Mouse (Mus musculus) neural tube, embryonic 13.5 days (tissue): ENCODE measurements around the gene Cilp2. TPM values are rescaled to one million over a fixed set of nuclear protein-coding genes. Genes with fewer than 3 reads are reported as not detected.

ENCODE experiments used
- ATAC-seq: fragments of 200-750 bp; cut with Nextera tagmentation; 2 replicates; pipeline ENCODE4 v1.8.0; 2017; ENCODE audit warnings: low read depth, mild to moderate bottlenecking, moderate TSS enrichment, moderate library complexity
- H3K27ac ChIP-seq: fragments of 300-500 bp; sonication (generic); replicated peaks from 2 replicates; pipeline ENCODE4 v1.5.1; 2015; ENCODE audit warnings: moderate library complexity, mild to moderate bottlenecking, inconsistent platforms
- H3K27me3 ChIP-seq: fragments of 300-500 bp; sonication (generic); 2 replicates; pipeline ENCODE4 v1.6.1; 2015; ENCODE audit warnings: mild to moderate bottlenecking, inconsistent platforms
- H3K36me3 ChIP-seq: fragments of 300-500 bp; sonication (generic); 2 replicates; pipeline ENCODE4 v1.6.1; 2015; ENCODE audit warnings: mild to moderate bottlenecking, inconsistent platforms
- H3K4me1 ChIP-seq: fragments of 300-500 bp; sonication (generic); replicated peaks from 2 replicates; pipeline ENCODE4 v1.6.1; 2015; ENCODE audit warnings: inconsistent platforms
- H3K4me2 ChIP-seq: fragments of 300-500 bp; sonication (generic); 2 replicates; pipeline ENCODE4 v1.6.1; 2015; ENCODE audit warnings: inconsistent platforms, mild to moderate bottlenecking, moderate library complexity
- H3K4me3 ChIP-seq: fragments of 300-500 bp; sonication (generic); 2 replicates; pipeline ENCODE4 v1.5.1; 2015; ENCODE audit warnings: mild to moderate bottlenecking, inconsistent platforms
- H3K9ac ChIP-seq: fragments of 300-500 bp; sonication (generic); 2 replicates; pipeline ENCODE4 v1.6.1; 2015; ENCODE audit warnings: moderate library complexity, mild to moderate bottlenecking, inconsistent platforms
- H3K9me3 ChIP-seq: fragments of 300-500 bp; sonication (generic); 2 replicates; pipeline ENCODE4 v1.6.1; 2016; ENCODE audit warnings: inconsistent platforms
- whole genome bisulfite sequencing: fragments of 180-500 bp; shearing (Covaris S2); methylation state at CpG from one replicate; pipeline ENCODE4 v1.1.7; 2015; 5-methylcytosine and 5-hydroxymethylcytosine counted together
- polyA plus RNA-seq: library from polyadenylated mRNA; unstranded; fragments of >200 nt; fragmentation: Nextera tagmentation; extraction: Ambion mirVana; gene quantifications from 2 replicates; pipeline ENCODE4 v1.2.1, GENCODE M21; 2015

Cilp2 gene
- 3.1 and 3.9 TPM in 2 replicates for polyA plus RNA-seq

DNA sequence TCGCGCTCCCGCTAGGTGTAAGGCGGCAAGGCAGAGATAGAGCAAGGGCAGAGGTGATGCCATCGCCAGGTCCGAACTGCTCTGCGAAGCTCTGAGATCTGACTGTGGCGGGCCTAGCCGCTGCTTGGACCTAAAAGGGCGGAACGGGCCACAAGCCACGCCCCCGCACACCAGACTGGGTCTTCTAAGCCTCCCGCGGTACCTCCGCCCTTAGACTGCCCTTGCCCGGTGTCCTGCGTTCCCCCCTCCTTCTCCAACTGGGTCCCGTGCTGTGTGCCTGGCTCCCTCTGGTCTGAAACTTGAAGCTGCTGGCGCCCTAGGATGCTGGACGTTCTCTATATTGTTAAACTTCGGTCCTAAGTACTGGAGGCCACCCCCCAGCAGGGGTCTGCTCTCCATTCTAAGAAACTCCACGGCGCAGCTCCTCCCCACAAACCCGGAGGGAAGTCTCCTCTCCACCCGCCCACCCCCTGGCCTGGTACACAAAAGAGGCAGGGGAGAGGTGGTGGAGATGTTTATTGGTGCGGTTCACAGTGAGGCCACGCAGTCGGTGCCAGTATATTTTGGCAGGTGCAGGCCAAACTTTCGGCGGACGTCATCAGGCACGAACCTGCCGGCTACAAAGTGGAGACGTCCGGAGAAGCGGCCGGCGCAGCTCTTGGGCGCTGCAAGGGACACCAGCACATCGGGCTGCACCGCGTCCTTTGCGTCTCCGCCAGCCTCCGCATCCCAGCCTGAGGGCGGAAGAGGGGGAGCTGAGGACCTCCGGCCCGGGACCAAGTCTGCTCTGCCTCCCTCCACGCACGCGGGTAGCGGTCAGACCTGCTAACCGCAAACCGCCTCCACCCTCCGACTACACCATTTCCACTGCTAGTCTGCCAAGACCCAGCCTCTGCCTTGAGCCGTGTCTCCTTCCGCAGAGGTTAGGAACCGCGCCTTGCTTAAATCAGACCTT is at the start of gene Cilp2:
TSS of gene Cilp2 (minus strand) at position 399 of the 955 bp plus-strand sequence.
- under 1% methylated on average over 60 of the region's 60 CpGs for WGBS
- no peaks in the 10 kb centered on the region for H3K9me3 ChIP-seq
- no peak within 1 kb of the TSS for H3K27ac ChIP-seq
- peaks cover 56% of the 10 kb centered on the region for H3K4me1 ChIP-seq
- peak within 1 kb of the TSS; percentile 24 for H3K4me3 ChIP-seq
- H3K4me2 ChIP-seq = peak within 1 kb of the TSS; percentile 47
- H3K36me3 ChIP-seq = 0 out of 2 replicates have a peak, but pooled peaks cover 5% of the 10 kb centered on the region
- no peak for ATAC-seq
- H3K9ac ChIP-seq = peak within 1 kb of the TSS; percentile 17; the same call in 1 of the 2 replicates
- peaks cover 83% of the 10 kb centered on the region for H3K27me3 ChIP-seq

DNA sequence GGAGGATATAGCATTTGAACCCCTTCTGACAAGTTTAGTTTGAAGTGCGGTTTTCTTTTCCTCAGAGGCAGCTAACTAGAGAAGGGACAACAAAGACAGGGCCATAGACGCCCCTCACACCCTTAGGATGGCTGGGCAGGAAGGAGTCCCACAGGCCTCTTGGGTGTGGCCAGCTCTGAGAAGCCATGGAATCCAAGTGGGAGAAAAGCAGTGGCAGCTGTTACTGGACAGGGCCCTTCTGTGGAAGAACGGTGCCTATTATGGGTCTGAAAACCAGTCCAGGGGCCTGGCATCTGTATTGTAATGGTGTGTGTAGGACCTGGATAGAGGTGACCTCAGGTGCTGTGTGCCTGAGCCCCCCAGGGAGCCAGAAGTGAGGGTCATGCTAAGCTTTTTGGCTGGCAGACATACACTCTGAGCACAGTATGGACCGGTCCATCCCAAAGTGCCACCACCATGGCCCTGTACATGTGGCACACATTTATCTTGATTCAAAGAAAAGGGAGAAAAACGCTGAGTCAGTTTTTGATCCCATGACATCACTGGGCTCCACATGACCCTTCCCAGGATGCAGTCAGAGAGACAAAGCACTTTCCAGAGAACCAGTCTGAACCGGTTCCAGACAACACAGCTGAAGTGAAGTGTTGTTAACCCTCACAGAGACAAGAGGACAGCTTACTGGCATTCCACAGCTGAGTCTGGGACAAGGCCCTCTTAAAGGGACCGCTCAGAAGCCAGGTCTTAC is 48.7 kb upstream of the Cilp2 start:
- Histone ChIP-seq H3K27me3 (no peaks in the 10 kb centered on the region), H3K36me3 (peaks cover 22% of the 10 kb centered on the region), H3K4me1 (peaks cover 27% of the 10 kb centered on the region), H3K9me3 (no peaks in the 10 kb centered on the region), H3K4me2 (no peak overlapping the region), H3K9ac (no peak overlapping the region), H3K27ac (peak overlapping the region; percentile 61), H3K4me3 (no peak overlapping the region)
- 67% methylated on average over 7 of the region's 7 CpGs for WGBS
- peak; percentile 74 for ATAC-seq

DNA sequence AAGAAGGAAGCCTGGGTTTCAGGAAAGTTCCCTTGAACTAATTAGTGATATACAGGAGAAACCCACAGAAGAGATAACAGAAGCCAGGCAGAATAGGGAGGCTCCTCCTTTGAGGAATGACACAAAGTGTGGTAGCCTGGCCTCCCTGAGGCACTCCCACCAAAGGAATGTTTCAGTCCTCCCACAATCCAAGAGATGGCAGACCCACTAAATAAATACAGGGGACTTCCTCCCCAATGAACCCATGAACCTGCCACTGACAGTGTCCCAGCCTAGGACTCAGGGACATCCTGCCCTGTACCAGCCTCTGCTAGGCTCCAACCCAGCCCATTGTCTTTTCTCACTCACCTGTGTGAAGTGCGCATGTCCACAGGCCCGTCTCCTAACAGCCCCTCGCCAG is 47.9 kb upstream of the Cilp2 start:
- no peaks in the 10 kb centered on the region for H3K9me3 ChIP-seq
- H3K4me2 ChIP-seq = no peak overlapping the region
- no peak; the same call in 1 of the 2 replicates for ATAC-seq
- no peak overlapping the region for H3K9ac ChIP-seq
- peaks cover 22% of the 10 kb centered on the region for H3K36me3 ChIP-seq
- H3K4me1 ChIP-seq = peaks cover 26% of the 10 kb centered on the region
- no peak overlapping the region for H3K4me3 ChIP-seq
- WGBS = 95% methylated on average over 3 of the region's 3 CpGs
- no peak overlapping the region for H3K27ac ChIP-seq
- H3K27me3 ChIP-seq = no peaks in the 10 kb centered on the region

DNA sequence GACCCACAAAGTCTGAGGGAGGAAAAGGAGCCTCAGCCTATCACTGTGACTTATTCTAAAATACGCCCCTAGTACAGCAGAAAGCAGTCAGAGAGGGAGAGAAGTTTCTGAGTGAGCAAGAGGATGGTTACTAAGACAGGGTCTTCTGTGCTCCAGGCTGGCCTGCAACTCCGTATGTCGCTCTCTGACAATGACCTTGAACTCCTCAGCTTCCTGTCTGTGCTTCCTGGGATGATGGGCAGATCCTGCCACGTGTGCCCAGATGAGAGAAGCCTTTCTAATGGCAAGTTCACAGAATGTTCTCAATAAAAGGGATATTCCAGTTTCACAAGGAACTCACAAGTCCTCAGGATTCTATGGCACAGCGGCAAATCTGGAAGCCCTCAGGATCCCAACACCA is 47.1 kb upstream of the Cilp2 start:
- Histone ChIP-seq H3K9ac (no peak overlapping the region), H3K27ac (no peak overlapping the region), H3K4me1 (peaks cover 20% of the 10 kb centered on the region), H3K9me3 (no peaks in the 10 kb centered on the region), H3K4me2 (no peak overlapping the region), H3K27me3 (no peaks in the 10 kb centered on the region), H3K36me3 (peaks cover 22% of the 10 kb centered on the region), H3K4me3 (no peak overlapping the region)
- no peak for ATAC-seq
- WGBS = 93% methylated on average over 5 of the region's 5 CpGs

DNA sequence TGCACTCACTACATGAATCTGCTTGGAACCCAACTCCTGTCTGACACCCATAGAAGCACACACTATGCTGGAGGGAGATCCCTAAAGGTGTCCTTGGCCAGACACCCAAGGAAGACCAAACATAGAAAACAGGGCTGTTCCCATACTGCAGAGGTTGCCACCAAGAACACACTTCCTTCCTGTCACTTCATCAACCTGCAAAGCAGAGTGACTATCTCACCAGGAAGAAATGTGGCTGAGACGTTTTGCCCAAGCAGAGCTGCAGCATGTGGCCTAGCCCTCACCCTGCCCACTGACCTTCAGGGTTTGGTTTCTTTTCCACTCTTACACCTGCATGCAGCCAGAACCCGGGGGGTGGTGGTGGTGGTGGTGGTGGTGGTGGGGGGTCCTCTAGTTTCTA is 46.3 kb upstream of the Cilp2 start:
- H3K4me3 ChIP-seq = no peak overlapping the region
- no peak overlapping the region for H3K27ac ChIP-seq
- peaks cover 20% of the 10 kb centered on the region for H3K4me1 ChIP-seq
- H3K4me2 ChIP-seq = no peak overlapping the region
- H3K36me3 ChIP-seq = peaks cover 22% of the 10 kb centered on the region
- no peak for ATAC-seq
- 78% methylated on average over 2 of the region's 2 CpGs for WGBS
- no peak overlapping the region for H3K9ac ChIP-seq
- no peaks in the 10 kb centered on the region for H3K9me3 ChIP-seq
- H3K27me3 ChIP-seq = no peaks in the 10 kb centered on the region

DNA sequence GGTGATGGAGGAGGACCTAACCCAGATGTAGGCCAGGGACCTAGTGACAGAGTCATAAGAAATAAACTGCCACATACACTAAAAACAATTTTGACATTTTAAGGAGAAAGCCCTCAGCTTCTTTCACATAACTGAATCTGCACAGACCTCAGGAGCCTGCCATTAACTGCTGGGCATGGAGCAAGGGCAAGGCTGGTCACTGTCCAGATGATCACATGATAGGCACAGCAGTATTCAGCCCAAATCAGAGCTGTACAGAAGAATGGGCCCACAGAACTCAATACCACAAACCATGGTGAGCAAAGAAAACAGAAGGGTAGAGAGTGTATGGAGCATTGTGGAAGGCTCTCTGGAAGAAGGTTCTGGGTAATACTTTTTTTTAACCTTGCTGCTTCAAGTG is 39.4 kb upstream of the Cilp2 start:
- Histone ChIP-seq H3K9me3 (no peaks in the 10 kb centered on the region), H3K4me3 (no peak overlapping the region), H3K9ac (no peak overlapping the region), H3K4me1 (no peaks in the 10 kb centered on the region; the same call in 1 of the 2 replicates), H3K27ac (no peak overlapping the region), H3K36me3 (no peaks in the 10 kb centered on the region), H3K27me3 (no peaks in the 10 kb centered on the region), H3K4me2 (no peak overlapping the region)
- ATAC-seq = no peak

DNA sequence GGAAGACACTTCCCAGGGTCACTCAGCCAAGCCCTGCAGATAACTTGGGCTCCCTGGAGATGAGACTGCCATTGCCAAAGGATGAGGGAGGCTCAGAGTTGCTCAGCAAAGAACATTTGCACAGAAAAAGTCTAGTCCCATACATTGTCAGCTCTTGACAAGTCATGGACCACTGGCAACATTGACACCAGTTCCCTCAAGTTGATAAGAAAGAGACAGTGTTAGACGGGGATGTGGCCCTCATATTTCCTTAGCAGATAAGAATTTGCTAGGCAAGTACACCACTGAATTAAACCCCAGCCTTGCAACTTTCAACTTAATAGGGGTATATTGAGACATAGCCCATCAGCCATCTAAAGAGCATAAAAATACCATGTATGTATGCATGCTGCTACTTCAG is 36.5 kb upstream of the Cilp2 start:
- Histone ChIP-seq H3K9ac (no peak overlapping the region), H3K4me1 (peaks cover 22% of the 10 kb centered on the region), H3K4me3 (no peak overlapping the region), H3K36me3 (no peaks in the 10 kb centered on the region), H3K27me3 (no peaks in the 10 kb centered on the region), H3K27ac (no peak overlapping the region), H3K4me2 (no peak overlapping the region), H3K9me3 (no peaks in the 10 kb centered on the region)
- 88% methylated on average over 1 of the region's 1 CpGs for WGBS
- ATAC-seq = no peak

DNA sequence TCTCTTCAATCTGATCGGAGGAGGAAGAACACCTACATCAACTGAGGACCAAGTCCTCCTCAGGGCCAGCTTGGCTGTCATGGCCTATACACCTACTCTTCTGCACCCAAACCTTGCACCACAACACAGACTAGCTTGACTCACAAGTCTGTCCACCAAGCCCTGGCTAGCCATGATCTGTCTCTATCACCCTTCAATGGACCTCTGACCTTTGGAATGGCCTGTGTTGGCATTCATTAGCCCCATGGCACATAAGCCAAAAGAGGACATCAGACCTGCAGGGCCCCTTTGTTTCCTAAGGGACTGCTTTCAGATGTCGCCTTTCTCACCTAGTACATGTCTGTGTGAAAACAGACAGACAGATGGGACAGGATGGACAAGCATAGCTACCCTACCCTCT is 33.7 kb upstream of the Cilp2 start:
- Histone ChIP-seq H3K4me1 (peaks cover 22% of the 10 kb centered on the region), H3K9ac (peak overlapping the region; percentile 55; the same call in 1 of the 2 replicates), H3K9me3 (no peaks in the 10 kb centered on the region), H3K27ac (peak overlapping the region; percentile 78), H3K27me3 (no peaks in the 10 kb centered on the region), H3K4me2 (no peak overlapping the region), H3K36me3 (peaks cover 17% of the 10 kb centered on the region), H3K4me3 (no peak overlapping the region)
- no peak for ATAC-seq
- 84% methylated on average over 2 of the region's 2 CpGs for WGBS

DNA sequence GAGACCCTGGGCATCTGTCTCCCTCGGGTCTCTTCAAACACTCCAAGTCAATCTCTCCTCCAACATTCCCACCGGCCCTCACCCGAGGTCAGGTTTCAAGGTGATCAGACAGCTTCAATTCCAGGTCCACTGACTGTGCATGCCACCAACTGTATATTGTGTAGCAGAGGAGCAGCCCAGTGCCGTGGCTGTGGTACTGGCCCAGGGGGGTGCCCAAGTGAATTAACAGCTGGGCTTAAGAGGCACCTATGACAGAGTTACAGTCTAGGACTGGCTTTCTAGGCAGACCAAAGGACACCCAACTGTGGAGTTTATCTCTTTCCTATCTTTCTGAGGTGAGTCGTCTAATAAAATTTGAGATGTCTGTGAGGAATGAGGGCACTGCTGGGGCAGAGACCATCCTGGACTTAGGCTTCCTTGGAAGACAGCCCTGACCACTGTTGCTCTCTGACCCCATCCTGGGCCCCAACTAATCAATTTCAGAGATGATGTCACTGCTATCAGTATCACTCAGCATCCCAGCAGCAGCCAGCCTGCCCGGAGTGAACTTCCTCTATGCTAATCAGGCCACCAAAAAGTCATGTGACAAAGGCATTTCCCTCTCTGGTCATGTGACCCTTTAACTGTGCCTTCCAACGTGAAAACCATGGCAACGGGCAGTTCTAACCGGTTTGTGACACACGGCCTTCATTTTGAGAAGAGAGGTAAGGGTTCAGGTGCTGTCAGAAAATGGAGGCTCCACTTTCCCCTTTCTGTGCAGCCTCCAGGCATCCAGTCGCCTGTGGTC is 32.6 kb upstream of the Cilp2 start:
- Histone ChIP-seq H3K9me3 (no peaks in the 10 kb centered on the region), H3K36me3 (peaks cover 28% of the 10 kb centered on the region), H3K27ac (peak overlapping the region; percentile 78), H3K4me3 (no peak overlapping the region), H3K4me1 (peaks cover 22% of the 10 kb centered on the region), H3K4me2 (peak overlapping the region; percentile 15), H3K27me3 (no peaks in the 10 kb centered on the region), H3K9ac (peak overlapping the region; percentile 55)
- 48% methylated on average over 11 of the region's 11 CpGs for WGBS
- peak; percentile 69 for ATAC-seq

DNA sequence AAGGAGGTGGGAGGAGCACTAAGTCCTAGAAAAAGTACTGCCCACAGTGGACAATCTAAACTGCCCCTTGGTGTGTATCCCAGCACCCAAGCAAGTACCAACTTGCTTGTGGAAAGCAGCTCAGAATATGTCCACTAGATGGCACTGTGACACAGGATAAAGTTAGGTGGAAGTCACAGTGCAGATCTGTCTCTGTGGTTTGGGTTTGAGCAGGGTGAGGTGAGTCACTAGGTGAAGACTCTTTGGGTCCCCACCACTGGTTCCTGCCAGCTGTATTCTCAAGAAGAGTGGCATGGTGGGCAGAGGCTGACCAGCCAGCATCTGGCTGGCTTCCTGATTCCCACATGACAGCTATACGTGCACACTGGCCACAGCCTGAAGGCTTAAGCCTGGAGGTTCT is 31.5 kb upstream of the Cilp2 start:
- Histone ChIP-seq H3K9me3 (no peaks in the 10 kb centered on the region), H3K4me2 (no peak overlapping the region), H3K27ac (no peak overlapping the region; the same call in 1 of the 2 replicates), H3K4me1 (peaks cover 22% of the 10 kb centered on the region), H3K36me3 (peaks cover 38% of the 10 kb centered on the region), H3K4me3 (no peak overlapping the region), H3K27me3 (no peaks in the 10 kb centered on the region), H3K9ac (no peak overlapping the region)
- ATAC-seq = peak; percentile 62
- WGBS = 48% methylated on average over 1 of the region's 1 CpGs

DNA sequence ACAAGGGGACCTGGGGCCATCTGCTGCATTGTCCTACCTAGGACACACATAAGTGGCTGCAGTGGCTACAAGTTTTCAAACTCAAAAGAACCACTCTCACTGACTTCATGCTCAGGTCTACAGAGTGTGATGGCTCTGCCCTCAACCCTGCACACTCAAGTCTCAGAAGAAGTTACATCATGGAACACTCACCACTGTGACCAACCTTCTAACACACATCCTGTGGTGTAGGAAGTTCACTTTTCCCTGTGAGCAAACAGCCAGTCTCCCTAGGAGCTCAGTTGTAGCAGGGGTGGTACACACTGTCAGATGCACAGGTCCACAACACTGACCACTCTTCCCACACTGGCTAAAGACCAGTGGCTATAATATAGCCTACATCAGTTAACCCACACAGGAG is 31.0 kb upstream of the Cilp2 start:
- Histone ChIP-seq H3K9ac (no peak overlapping the region), H3K9me3 (no peaks in the 10 kb centered on the region), H3K4me3 (no peak overlapping the region), H3K4me2 (no peak overlapping the region), H3K27ac (no peak overlapping the region), H3K27me3 (no peaks in the 10 kb centered on the region), H3K36me3 (peaks cover 43% of the 10 kb centered on the region), H3K4me1 (peaks cover 22% of the 10 kb centered on the region)
- ATAC-seq = 0 out of 2 replicates have a peak, but pooled peaks have one; percentile 2
